Mouse (Mus musculus) bone marrow macrophage, adult 2 months (primary cell): ENCODE measurements around the gene Zfp747.

Source experiments
- CTCF ChIP-seq: IDR thresholded peaks from 2 replicates; pipeline ENCODE4 v1.5.1; 2012; ENCODE audit warnings: low read depth, mild to moderate bottlenecking, low read length, moderate library complexity
- POLR2A ChIP-seq: IDR thresholded peaks from 2 replicates; pipeline ENCODE4 v1.6.1; 2012; ENCODE audit warnings: mild to moderate bottlenecking, low read depth, low read length, borderline replicate concordance

DNA sequence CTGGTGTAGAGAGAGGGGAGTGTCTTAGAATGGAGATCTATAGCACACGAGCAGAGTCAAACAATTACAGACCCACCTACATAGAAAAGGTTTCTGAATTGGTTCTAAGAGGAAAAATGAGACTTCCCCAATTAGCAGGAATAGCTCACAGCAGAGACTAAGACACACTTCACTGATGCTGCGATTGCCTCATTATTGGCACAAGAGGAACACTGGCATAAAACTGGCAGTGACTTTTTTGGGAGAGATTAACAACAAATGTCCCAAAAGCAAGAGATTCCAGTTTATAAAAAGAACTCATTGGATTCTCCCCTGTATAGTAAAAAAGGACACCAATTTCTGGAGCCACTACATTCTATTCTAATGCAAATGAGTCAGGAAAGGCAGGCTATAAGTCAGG is 18.0 kb downstream of the Zfp747 start:
- TF ChIP-seq POLR2A (no peak), CTCF (no peak)
